Mouse (Mus musculus) liver, adult 2 months (tissue): ENCODE data around the gene Srp72.

Source experiments
- CTCF ChIP-seq: fragments of 200-500 bp; IDR thresholded peaks from 2 replicates; pipeline ENCODE4 v1.5.1; 2011; ENCODE audit warnings: low read depth, low read length, control low read depth
- POLR2A ChIP-seq: fragments of 200-500 bp; IDR thresholded peaks from 2 replicates; pipeline ENCODE4 v1.6.1; 2011; ENCODE audit warnings: low read length, control low read depth; ENCODE audit not compliant: insufficient read depth; ENCODE audit errors: extremely low read depth

DNA sequence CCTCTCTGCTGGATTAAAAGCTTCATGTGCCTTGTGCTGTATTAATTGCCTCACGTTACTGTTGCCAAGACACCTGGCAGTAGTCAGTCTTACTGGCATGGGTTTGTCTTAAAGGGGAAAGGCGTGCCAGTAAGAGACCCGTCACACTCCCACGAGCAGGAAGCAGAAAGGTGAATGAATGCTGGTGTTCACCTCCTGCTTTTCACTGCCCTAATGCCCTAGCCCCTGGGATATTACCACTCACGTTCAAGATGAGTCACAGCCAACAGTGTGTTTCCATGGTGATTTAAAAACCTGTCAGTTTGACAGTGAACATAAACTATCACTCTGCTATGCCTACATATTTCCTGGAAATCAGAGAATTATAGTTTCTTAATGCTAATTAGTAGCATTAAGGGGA is 5.2 kb upstream of the Srp72 start:
- no peak for TF ChIP-seq CTCF
- TF ChIP-seq POLR2A, result no peak
